Mouse (Mus musculus): Measurements from ENCODE around the gene Wfdc15a.

DNA sequence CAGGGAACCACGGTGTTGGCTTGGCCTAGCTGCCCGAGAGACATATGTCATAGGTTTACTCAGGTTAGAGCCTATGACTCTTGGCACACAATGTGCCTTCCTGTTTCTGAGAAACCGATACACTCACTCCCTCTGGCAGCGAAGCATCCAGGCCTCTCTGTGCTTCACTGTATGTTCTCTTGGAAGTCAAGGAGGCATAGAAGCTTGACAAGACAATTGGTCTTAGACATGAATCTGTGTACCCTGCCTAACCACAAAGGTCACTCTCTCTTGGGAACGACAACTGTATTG, 3.3 kb downstream of the Wfdc15a start:
- no peak for TF ChIP-seq POLR2A (IDR thresholded peaks at IDR 0.05; ENCODE audit: insufficient read depth, low read depth, low read length)
- no peak for TF ChIP-seq CTCF (IDR thresholded peaks at IDR 0.05; ENCODE audit: insufficient read depth, low read depth, low read length)

Data from olfactory bulb, adult 2 months (tissue).